Comparison of ENCODE assay signal across 24 mouse cellular contexts in the genomic region with DNA sequence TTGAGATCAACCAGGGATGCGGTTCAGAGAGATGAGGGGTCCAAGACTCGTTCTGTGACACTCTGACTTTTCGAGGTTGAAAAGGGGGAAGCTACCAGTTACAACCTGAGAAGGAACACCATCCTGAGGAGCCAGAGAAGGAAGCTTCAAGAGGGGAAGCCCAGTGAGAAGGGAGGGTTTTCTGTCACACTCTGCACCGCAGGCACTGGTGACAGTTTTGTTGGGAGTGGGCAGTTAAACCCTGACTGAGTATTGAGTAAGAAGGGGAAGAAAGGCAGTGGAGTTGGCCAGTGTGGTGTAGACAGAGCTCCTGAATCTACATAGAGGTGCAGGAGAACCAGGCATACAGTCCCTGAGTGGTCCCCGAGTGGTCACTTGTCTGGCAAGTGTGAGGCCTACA.
"Had no signal": no experiment of that assay in that cellular context is flagged by ENCODE, and none has a peak within 500 bp of the region (broad histone marks: within the 10 kb centered on the region; RNA-seq: fewer than 3 reads in every experiment).

No protein-coding gene starts in this region.

- H3K9me3 ChIP-seq: heart, embryonic 12.5 days; hindbrain, embryonic 13.5 days; hindbrain, embryonic 15.5 days; limb, embryonic 10.5 days; limb, embryonic 12.5 days; liver, embryonic 13.5 days; liver, embryonic 15.5 days had no signal

- DNase-seq: gastrocnemius, adult 2 months; gastrocnemius, postnatal 14 days; gastrocnemius, postnatal 36 days; heart, adult 2 months; heart, postnatal 10 days; heart, postnatal 4 days; kidney, adult 11 months; kidney, adult 8-10 months; kidney, postnatal 10 days; kidney, postnatal 25 days; kidney, postnatal 4 days; liver; liver, embryonic 13.5 days had no signal

- H3K27ac ChIP-seq: gastrocnemius, adult 2 months; heart, adult 2 months; hindbrain, embryonic 15.5 days; hindbrain, postnatal 0 days; layer of hippocampus, adult 2 months; left cerebral cortex, adult 2 months; limb, embryonic 10.5 days; limb, embryonic 12.5 days; liver, embryonic 13.5 days; liver, embryonic 15.5 days had no signal

- H3K27me3 ChIP-seq: heart, embryonic 12.5 days; hindbrain, embryonic 13.5 days; hindbrain, embryonic 15.5 days; liver, embryonic 13.5 days; liver, embryonic 15.5 days had no signal

- H3K36me3 ChIP-seq: heart, embryonic 12.5 days; hindbrain, embryonic 13.5 days; hindbrain, embryonic 15.5 days; limb, embryonic 10.5 days; limb, embryonic 12.5 days; liver, embryonic 13.5 days; liver, embryonic 15.5 days had no signal

- H3K4me2 ChIP-seq: heart, embryonic 12.5 days; hindbrain, embryonic 13.5 days; hindbrain, embryonic 15.5 days; limb, embryonic 12.5 days; liver, embryonic 11.5 days; liver, embryonic 13.5 days; liver, embryonic 15.5 days had no signal

- H3K4me1 ChIP-seq: heart, embryonic 12.5 days; liver, embryonic 15.5 days had no signal

- H3K4me3 ChIP-seq: gastrocnemius, adult 2 months; heart, adult 2 months; heart, embryonic 12.5 days; hindbrain, embryonic 13.5 days; hindbrain, embryonic 15.5 days; layer of hippocampus, adult 2 months; left cerebral cortex, adult 2 months; limb, embryonic 10.5 days; limb, embryonic 12.5 days; liver, embryonic 13.5 days; liver, embryonic 15.5 days had no signal

- ATAC-seq: hindbrain, postnatal 0 days; intestine, embryonic 16.5 days had no signal

- H3K9ac ChIP-seq: heart, embryonic 12.5 days; hindbrain, embryonic 13.5 days; hindbrain, embryonic 15.5 days; limb, embryonic 12.5 days; liver, embryonic 13.5 days; liver, embryonic 15.5 days had no signal
